Mouse (Mus musculus): ENCODE measurements at regions not wholly inside any gene's neighbourhood (a gene's known extent, or its start where the extent isn't known, plus 50 kb on each side); places are given as distances from the start of the nearest gene placed in this dataset.
"Not testable (repeated sequence)": the region's sequence is repeated elsewhere in the genome, so short reads cannot be mapped to it uniquely, and the experiment has no call there.

DNA sequence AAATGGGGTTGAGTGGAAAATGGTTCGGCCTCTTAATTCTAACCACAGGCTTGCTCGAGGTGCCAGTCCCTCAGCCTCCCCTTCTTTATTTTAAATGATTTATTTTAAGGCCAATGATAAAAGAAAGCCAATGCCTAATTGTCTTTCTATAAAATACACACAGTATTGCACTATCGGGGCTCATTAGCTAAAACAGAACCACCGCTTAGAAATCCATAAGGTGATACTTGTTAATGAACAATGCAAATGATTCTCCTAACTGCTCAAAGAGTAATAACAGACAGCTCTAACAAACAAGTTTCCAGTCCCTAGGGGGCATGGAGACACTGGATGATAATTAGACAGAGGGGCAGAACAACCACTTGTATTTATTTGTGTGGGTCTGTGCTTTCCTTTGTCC lies 58.8 kb downstream of the Emx2 start:
- intact Hi-C loops (cut with DNase I), result no loop called here

DNA sequence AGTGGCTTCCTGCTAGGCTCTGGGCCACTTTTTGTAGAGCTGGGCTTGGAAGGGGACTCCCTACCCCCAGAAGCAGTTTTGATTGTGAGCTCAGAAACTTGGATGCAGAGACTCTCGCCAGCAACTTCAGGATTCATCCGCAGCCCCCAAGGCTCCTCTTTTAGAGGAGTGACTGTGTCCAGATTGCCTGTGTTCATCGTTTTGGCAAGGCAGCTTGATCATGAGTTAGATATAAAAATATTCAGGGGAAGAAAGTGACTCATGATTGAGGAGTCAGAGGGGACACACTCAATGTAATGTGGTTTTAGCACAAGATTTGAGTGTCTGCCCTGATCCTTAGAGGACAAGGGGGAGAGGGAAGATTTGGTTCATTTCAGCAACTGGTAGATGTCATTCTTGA lies 61.0 kb downstream of the Emx2 start:
- intact Hi-C loops (cut with DNase I), result no loop called here
- DNase-seq, result no peak

More for the DNA sequence above, 58.8 kb downstream of the Emx2 start:
- no peak for DNase-seq

DNA sequence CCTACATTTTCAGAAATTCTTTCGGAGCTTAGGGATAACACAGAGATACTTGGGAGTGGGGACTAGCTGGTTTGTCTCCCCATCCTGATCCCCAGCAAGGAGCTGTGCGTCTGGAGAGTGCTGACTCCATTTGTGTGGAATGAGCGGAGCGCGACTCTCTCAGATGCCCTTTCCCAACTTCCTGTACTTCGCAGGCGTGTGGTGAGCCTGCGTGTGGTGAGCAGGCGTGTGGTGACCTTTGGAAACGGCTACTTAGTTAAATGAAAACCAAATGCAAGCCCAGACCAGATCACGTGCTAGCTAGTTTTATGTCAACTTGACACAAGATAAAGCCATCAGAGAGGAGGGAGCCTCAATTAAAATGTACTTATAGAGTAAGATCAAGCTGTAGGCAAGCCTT lies 64.0 kb downstream of the Emx2 start:
- DNase-seq, result no peak
- intact Hi-C loops (cut with DNase I), result no loop called here

GRCm38 (mm10) chr19:59523356-59523755 lies 65.2 kb downstream of the Emx2 start:
- intact Hi-C loops (cut with DNase I), result no loop called here

DNA sequence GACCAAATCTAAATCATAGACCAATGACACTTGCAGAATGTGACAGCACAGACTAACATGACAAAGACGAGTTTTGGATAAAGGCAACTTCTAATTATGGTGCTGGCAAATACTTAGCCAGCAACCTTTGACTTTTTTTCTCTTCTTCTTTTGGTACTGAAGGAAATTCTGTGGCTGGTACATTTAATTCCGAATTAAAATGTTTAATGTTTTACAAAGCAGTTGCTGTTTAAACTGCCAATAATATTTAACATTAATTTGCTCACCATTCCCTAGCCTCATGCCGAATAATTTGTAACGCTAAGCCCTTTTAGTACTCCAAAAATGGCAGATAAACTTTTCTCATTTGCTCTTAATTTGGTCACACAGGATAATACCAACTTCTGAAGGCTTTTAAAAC lies 105.9 kb downstream of the Emx2 start:
- intact Hi-C loops (cut with DNase I), result no loop called here
- DNase-seq, result no peak

More at GRCm38 (mm10) chr19:59523356-59523755, 65.2 kb downstream of the Emx2 start:
- no peak for DNase-seq

DNA sequence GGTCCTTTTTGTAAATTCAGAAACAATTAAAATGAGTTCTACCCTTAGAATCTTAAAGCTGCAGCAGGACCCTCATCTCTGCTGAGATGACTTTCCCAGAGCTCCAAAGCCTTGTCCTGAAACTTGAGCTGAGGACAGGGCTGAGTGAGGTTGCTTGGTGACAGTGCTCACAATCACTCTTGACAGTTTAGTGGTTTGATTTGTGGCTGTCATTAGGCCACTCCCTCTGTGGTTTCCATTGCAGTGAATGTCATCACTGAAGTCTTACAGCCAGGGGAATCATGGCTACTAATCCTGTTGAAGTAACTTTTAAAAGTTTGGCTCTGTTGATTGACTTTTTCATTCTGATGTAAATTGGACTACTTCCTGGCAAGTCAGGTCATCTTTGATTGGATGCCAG lies 110.7 kb downstream of the Emx2 start:
- DNase-seq, result no peak

DNA sequence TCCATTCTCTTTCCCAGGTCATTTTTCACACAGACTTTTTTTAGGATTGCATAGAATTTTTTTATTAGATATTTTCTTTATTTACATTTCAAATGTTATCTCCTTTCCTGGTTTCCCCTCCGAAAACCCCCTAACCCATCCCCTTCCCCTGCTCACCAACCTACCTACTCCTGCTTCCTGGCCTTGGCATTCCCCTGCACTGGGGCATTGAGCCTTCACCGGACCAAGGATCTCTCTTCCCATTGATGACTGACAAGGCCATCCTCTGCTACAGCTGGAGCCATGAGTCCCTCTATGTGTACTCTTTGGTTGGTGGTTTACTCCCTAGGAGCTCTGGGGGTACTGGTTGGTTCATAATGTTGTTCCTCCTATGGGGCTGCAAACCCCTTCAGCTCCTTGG lies 111.4 kb downstream of the Emx2 start:
- intact Hi-C loops (cut with DNase I); DNase-seq: not testable (repeated sequence)

More for the DNA sequence above, 110.7 kb downstream of the Emx2 start:
- intact Hi-C loops (cut with DNase I), result no loop called here

DNA sequence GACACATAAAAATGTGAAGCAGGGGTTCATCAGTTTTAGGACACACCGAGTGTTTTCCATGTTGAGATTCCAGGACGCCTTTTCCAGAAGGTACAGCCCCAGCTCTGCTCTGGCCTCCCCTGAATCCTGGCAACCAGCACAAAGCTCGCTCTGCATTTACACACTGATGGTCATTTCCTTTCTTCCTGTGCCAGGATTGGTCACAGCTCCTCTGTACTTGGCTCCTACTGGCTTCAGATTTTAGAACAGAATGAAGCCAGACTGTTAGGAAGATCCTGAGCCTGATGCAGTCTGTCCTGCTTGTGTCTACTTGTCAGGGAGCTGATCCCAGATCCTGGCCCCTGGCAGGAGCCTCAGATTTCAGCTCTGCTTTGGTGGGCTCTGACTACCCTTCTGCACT lies 116.2 kb downstream of the Emx2 start:
- intact Hi-C loops (cut with DNase I), result no loop called here
- no peak for DNase-seq

DNA sequence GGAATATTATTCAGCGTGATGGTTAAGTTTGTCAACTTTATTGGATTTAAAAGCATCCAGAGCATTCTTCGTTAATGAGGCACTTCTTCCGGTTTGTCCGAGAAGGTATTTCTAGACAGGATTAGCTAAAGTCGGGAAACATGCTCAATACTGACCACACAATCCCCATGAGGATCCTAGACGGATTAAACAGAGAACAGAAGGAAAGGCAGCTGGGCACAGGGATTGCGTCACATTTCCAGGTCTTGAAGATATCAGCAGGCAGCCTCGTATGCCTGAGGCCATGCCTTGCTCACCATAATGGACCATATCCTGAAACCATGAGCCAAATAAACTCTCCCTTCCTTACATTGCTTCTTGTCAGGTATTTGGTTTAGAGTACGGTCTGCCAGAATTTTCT lies 119.7 kb downstream of the Emx2 start:
- DNase-seq, result no peak
- intact Hi-C loops (cut with DNase I), result no loop called here

- DNase-seq, result no peak
- intact Hi-C loops (cut with DNase I), result no loop called here
Measured at GRCm38 (mm10) chr19:59579676-59580075, 121.5 kb downstream of the Emx2 start.

- intact Hi-C loops (cut with DNase I), result no loop called here
Measured at GRCm38 (mm10) chr19:59585835-59586234, 127.7 kb downstream of the Emx2 start.

GRCm38 (mm10) chr19:59587303-59587702 lies 129.1 kb downstream of the Emx2 start:
- no peak for DNase-seq
- intact Hi-C loops (cut with DNase I), result no loop called here

More at GRCm38 (mm10) chr19:59585835-59586234, 127.7 kb downstream of the Emx2 start:
- no peak for DNase-seq

DNA sequence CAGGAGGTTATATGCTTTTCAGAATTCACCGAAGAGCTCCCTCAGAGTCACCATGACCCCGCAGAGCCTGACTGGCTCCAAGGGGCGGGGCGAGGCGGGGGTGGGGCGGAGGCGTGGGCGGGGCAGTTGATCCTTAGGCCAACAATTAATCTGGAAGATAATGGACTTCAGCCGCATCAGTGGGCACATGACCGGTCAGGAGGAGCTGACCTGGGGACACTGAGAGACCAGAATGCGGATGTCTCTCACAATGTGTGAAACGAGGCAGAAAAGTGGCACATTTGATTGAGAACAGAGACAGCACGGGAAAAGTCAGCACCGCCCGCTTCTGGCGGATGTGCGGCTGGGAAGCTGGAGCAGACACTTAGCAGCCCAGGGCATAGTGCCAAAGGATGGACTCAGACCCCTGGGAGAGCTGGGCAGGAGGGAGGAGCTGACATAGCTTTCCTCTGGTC lies 129.9 kb downstream of the Emx2 start:
- intact Hi-C loops (cut with DNase I), result no loop called here
- peak; percentile 14 to 15 for DNase-seq

GRCm38 (mm10) chr19:59590021-59590420 lies 131.8 kb downstream of the Emx2 start:
- intact Hi-C loops (cut with DNase I), result no loop called here
- no peak for DNase-seq

GRCm38 (mm10) chr19:59592060-59592459 lies 133.9 kb downstream of the Emx2 start:
- intact Hi-C loops (cut with DNase I), result no loop called here
- DNase-seq, result no peak

GRCm38 (mm10) chr19:59624288-59624795 lies 166.2 kb downstream of the Emx2 start:
- DNase-seq, result no peak
- intact Hi-C loops (cut with DNase I), result no loop called here

DNA sequence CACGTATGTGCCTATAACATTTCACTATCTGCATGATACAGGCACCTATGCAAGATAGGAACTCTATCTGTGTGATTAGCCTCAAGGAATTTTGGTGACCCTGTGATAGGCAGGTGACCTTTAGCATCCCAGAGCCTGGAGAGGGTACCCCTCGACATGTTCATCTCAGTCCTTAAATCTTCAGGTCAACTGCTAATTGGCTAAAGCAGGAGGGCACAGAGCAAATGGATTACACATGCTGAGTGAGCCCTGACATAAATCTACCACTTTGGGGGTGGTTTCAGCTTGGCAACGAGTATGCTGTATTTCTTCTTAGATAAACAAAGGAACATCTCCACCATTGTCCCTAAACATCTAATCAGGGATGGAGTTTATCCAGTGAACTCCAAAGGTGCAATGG lies 169.5 kb downstream of the Emx2 start:
- DNase-seq, result no peak
- intact Hi-C loops (cut with DNase I), result no loop called here

- intact Hi-C loops (cut with DNase I), result no loop called here
- DNase-seq, result no peak
Measured at GRCm38 (mm10) chr19:59628296-59629160, 170.4 kb downstream of the Emx2 start.

DNA sequence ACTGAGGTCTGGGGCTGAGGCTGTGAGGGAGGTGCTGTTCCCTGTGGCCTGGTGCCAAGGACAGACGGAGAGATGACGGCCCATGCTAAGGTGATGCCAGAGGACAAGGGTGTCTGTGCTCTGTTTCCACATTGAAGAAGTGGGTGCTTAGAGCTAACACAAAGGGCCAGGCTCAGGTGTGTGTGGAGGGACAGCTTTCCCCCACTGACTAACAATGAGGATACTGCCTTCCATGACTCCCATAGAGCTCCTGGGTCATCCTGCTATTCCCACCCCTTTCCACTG lies 170.9 kb downstream of the Emx2 start:
- no peak for DNase-seq

DNA sequence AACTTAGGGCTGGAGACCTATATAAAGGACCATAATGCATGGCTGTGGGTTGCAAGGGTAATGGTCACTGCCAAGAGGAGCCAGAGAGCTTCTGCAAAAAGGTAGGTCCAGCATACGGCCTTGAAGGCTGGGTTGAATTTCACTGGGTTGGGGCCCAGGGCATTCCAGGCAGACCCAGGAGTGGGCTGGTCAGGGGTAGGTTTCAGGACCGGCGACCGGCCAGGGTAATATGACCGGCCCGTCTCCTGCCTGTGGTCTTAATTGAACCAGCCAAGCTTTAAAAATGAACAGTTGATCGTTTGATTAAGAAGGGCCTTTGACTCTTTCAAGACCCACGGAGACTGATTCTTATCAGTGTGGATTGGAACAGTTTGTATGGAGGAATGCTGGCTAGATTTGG lies 171.9 kb downstream of the Emx2 start:
- no peak for DNase-seq
- intact Hi-C loops (cut with DNase I), result no loop called here

More for the DNA sequence above, 170.9 kb downstream of the Emx2 start:
- intact Hi-C loops (cut with DNase I), result no loop called here

GRCm38 (mm10) chr19:59630706-59631105 lies 172.5 kb downstream of the Emx2 start:
- DNase-seq, result no peak
- intact Hi-C loops (cut with DNase I), result no loop called here

- intact Hi-C loops (cut with DNase I), result no loop called here
Measured at GRCm38 (mm10) chr19:59631541-59631940, 173.4 kb downstream of the Emx2 start.

DNA sequence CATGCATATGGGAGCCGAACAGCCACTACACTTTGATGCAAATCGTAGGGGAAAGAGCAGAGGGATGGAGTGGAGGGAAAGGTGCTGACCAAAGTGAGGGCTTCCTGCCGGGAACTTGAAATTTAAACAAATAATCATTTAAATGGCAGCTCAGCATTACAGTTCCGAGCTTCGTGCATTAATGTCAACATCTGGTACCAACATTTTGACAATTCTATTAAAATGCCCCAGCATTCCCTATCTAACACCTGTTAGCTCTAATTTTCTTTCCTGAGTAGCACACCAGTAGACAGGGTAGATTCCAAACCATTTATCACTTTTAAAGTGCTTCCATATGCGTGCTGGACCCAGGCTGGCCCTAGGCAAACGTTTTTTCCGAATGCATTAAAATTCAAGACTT lies 178.1 kb downstream of the Emx2 start:
- intact Hi-C loops (cut with DNase I), result no loop called here

More at GRCm38 (mm10) chr19:59631541-59631940, 173.4 kb downstream of the Emx2 start:
- DNase-seq, result no peak

More for the DNA sequence above, 178.1 kb downstream of the Emx2 start:
- no peak for DNase-seq

Measured in heart, postnatal 10 days (tissue).